Mouse (Mus musculus) liver, adult 2 months (tissue): ENCODE results near the gene Ndufc1.

ENCODE experiments used
- CTCF ChIP-seq: fragments of 200-500 bp; IDR thresholded peaks from 2 replicates; pipeline ENCODE4 v1.5.1; 2011; ENCODE audit warnings: low read depth, low read length, control low read depth
- POLR2A ChIP-seq: fragments of 200-500 bp; IDR thresholded peaks from 2 replicates; pipeline ENCODE4 v1.6.1; 2011; ENCODE audit warnings: low read length, control low read depth; ENCODE audit not compliant: insufficient read depth; ENCODE audit errors: extremely low read depth

- TF ChIP-seq POLR2A (no peak), CTCF (no peak)
Measured at GRCm38 (mm10) chr3:51421921-51422320, 13.1 kb upstream of the Ndufc1 start.
